Mouse (Mus musculus): ENCODE data around the gene Cops8.

Gene Cops8

DNA sequence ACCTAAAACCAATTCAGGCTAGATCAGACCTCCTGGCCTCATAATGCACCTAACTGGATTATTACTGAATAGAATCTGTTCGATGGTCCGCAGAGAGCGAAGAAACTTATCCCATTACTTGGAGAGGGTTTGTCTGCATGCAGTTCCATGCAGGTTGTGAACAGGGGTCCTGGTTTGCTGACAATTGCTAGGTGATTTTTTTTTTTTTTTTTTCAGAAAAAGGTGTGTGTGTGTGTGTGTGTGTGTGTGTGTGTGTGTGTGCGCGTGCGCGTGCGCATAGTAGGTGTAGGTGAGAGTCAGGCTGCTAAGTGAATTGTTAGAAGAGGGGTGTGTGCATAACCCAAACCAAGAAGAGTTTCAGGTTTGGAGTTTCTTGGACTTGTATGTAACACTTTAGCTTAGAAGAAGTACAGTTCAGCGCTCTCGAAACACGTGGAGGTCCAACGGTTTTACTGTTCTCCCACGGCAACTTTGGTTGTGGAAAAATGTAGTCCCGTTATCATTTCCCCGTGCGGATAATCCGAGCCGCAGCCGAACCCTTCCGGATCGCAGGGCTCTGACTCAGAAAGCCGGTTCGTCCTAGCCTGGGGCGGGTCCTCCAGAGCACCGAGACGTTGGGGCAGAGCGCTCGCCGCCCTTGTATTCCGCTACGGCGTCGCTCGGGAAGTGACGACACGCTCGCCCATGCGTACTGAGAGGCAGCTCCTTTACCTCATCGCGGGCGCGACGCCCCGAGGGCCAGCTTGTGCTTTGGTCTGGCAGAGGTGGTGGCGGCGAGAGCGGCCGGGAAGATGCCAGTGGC is at the start of gene Cops8:
TSS of gene Cops8 (plus strand) at position 223 of the 802 bp plus-strand sequence.
- DNase-seq (ENCODE audit: low spot score in 2 of 2): peak; percentile 92 to 98

DNA sequence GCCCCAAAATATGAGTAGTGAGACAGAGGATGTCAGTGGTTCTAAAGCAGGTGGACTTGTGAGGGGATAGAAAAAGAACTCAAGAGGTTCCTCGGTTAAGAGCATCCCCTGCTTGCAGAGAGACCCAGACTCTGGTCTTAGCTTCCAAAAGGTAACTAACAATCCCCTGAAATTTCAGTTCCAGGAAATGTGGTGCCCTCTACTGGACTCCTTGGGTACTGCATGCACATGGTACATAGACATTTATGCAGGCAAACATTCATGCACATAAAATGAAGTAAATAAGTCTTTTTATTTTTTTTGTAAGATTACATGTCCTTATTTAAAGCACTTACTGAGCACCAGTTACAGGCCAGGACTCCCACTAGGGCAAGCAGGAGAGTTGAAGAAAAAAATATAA is 45.6 kb upstream of the Cops8 start:
- DNase-seq (ENCODE audit: low spot score in 2 of 2): no peak

DNA sequence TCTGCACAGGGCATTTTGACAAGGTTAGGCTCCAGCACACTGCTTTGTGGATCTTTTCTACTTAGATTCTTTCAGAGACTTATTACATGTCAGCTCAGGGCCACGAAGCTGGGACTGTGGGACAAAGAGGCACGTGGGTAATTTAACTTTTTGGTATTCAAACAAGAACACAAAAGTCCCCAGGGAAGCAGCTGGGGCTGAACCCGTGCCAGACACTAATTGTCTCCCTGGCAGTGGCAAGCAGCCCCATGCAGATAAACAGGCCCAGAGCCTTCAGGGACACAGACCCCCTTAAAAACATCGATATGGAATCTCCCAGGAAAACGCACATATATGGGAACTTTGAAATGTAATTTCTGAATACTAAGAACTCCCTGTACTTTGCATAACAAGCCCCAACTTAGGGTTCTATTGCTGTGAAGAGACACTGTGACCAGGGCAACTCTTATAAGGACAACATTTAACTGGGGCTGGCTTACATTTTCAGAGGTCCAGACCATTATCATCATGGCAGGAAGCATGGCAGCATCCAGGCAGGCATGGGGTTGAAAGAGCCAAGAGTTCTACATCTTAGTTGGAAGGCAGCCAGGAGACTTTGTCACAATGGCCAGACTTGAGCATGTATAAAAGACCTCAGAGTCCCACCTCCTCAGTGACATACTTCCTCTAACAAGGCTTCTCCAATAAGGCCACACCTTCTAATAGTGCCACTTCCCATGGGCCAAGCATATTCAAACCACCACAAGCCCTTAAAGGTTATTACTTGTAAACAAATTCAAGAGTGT is 41.6 kb upstream of the Cops8 start:
- peak in 1 of 2 experiments; percentile 18 for DNase-seq (ENCODE audit: low spot score in 2 of 2)

DNA sequence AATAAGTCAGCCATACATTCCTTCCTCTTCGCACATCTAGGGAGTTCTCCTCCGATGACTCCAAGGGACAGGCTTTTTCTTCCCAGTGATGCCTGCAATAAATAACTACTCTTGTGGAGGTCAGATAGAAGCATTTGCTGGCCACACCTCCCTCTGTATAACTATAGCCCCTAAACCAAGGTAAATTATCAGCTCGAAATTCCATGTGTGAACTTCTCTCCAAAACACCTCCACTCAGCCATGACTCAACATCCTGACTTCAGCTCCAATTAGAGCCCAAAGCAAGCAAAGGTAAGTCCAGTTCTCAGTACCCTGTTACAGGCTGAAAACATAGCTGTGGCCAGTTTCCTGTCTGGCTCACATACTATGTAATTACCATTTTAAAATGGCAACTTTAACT is 38.8 kb upstream of the Cops8 start:
- DNase-seq (ENCODE audit: low spot score in 2 of 2): no peak

DNA sequence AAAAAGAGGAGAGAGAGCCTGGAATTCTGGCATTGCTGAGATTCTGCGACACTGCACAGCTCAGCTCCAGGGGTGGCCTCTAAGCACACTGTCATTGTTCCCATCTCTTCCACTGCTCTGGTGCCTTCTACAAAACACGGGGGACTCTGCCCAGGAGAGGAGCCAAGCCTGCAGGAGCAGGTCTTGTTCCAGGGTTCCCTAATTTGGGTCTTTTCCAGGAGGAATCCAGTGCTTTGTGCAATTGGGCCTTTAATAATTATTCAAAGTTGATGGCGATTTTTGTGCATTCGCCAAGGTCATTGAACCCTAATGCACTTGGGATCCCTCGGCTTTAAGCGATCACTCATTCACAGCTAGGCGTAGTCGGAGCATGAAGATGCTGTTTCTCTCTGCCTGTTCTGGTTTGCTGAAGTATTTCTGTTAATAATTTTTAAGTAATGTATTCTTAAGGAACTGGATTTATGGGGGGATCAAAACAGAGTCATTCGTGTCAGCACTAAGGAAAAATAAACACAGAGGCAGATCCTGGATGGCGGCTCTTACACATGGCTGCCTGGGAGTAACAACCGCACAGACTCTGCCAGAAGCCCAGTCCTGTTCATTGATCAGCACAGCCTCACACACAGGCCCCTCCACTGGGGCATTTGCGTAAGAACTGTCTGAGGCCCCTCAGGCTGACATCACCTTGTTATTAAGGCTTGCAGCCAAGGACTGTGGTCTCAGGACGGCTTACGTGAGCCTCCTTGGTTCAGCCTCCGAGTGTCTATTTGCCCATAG is 35.9 kb upstream of the Cops8 start:
- DNase-seq (ENCODE audit: low spot score in 2 of 2): no peak

DNA sequence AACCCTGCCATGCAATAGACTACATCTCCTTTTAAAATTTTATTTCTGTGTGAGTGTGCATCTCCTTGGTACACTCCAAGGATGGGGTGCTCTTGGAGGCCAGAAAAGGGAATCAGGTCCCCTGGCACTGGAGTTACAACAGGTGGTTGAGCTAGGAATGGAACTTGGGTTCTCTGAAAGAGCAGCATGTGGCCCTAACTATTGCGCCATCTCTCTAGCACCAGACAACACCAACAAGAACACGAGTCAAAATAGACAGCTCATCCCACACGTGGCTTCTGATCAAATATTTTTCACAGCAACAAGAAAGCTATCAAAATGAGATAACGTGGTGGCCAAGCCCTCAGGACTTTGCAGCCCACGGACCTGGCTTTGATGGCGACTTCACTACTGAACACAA is 28.9 kb upstream of the Cops8 start:
- no peak for DNase-seq (ENCODE audit: low spot score in 2 of 2)

DNA sequence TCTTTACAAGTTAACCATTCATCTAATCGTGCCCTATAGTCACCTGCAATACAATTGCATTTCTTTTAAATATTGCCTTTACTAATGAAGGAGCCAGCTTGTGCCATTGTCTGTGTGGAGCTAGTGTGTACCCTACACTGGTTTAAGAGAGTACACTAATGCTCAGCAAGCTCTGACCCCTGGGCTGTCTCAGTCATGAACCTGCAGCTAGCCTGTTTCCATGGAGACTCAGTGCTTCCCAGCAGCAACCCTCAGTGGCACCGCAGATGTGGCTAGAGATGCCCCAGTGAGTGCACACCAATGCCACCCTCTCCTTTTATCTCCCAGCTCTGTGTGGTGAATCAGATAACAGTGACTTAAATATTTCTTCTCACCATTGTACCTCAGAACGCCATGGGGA is 27.9 kb upstream of the Cops8 start:
- no peak for DNase-seq (ENCODE audit: low spot score in 2 of 2)

DNA sequence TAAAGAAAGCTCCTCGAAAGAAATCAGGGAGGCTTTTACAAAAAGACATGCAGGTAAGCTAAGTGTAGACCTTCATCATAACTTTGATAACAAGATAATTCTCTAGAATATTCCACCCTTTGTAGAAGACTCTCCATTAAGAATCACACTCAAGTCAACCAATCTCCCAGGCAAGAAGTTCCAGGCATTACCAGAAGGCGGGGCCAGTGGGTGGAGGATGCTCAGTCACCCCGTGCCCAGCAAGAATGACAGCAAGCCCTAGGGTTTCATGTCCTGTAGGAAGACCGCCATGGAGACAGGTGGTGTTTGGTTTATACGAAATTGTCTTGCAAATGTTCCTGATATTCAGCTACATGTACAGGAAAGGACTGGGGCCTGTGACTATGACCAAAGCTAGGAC is 25.4 kb upstream of the Cops8 start:
- DNase-seq (ENCODE audit: low spot score in 2 of 2): no peak

DNA sequence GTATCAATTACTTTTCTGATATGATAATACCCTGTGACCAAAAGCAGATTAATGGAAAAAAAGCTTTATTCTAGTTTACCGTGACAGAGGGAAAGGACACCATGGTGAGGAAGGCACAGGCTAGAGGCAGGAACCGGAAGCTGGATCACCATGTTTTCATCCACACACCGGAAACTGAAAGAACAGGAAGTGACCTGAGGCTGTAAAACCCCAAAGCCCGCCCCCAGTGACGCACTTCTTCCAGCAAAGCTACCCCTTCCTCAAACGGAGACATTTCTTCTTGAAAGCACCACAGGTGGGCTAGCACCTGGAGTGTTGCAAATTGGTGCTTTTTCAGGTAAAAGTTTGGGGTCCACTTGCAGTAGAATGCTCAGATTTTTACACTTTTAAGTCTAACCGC is 20.1 kb upstream of the Cops8 start:
- DNase-seq (ENCODE audit: low spot score in 2 of 2): no peak

DNA sequence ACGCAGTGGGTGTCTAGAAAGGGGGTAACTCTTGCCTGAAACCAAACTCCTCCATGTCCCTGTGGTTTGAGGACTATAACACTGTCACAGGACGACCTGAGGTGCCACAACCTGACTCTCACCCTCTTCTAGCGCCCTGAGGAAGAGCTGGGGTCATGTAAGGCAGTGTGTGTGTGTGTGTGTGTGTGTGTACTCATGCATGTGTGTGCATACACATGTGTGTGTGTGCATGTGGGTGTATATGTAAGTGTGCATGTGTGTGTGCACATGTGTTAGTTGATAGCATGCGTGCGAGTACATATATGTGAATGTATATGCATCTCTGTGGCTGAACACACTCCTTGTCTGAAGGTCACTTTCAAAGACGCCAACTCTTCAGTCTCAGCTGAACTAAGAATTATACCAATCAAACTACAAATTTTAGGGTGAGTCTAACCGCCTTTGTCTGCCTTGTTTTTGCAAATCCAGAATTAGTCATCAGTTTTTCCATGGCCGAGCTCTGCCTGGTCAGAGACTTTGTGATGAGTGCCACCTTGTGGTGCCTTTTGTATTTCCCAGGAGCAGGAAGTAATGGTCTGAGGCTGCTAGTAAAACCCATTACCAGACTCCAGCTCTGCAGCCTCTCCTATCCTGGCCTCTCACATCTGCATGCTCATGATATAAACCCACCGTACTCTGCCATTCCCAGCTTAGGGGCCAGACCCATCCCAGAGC is 14.6 kb upstream of the Cops8 start:
- DNase-seq (ENCODE audit: low spot score in 2 of 2): peak; percentile 37 to 85

DNA sequence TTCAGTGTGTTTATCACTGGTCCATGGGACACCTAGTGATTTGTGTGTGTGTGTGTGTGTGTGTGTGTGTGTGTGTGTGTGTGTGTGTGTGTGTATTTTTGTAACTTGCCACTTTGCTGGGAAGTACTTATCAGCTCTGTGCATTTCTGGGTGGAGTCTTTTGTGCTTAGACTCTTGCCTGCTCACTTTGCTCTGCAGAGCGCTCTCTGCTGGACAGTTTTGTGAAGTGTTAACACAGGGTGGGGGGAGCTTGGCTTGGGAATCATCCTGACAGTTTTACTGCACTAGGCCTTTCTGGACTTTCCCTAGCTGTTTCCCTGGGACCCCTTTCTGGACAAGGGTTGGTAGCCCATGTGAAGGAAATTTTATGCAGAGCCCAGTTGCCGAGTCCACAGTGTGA is 12.0 kb upstream of the Cops8 start:
- peak in 1 of 2 experiments; percentile 45 for DNase-seq (ENCODE audit: low spot score in 2 of 2)

DNA sequence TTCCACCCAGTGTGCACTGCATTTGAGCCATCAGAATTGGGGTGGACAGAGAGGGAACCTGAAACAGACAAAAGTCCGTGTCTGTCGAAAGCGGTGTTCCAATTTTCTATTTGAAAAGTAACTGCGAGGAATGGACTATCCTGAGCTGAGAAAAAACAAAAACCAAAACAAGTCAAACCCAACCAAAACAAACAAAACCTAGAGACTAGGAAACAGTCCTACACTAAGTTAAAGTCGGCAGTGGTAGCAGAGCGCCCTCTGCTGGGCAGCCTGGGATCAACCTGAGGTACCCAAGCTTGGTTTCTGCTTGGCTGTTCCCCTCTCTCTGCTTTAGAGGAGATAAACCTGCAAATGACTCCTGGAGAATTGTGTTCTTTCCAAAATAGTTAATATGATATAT is 10.0 kb upstream of the Cops8 start:
- DNase-seq (ENCODE audit: low spot score in 2 of 2): peak; percentile 31 to 77

DNA sequence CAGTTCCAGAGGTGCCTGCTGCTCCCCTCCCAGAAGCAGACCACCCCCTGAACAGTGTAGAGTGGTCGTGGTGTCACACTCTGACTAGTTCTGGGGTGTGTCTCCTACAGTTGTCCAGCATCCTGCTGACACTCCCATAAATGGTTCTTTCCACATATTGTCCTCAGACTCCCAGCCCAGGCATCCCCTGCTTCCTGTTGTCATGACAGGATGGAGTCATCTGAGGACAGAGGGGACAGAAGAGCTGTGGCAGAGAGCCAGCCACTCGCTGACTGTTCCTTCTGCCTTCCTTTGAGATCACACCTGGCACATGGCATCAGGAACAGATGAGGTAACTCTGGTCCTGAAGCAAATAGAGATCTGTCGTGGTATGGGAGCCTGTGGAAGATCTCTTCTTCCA is 3.6 kb upstream of the Cops8 start:
- no peak for DNase-seq (ENCODE audit: low spot score in 2 of 2)

DNA sequence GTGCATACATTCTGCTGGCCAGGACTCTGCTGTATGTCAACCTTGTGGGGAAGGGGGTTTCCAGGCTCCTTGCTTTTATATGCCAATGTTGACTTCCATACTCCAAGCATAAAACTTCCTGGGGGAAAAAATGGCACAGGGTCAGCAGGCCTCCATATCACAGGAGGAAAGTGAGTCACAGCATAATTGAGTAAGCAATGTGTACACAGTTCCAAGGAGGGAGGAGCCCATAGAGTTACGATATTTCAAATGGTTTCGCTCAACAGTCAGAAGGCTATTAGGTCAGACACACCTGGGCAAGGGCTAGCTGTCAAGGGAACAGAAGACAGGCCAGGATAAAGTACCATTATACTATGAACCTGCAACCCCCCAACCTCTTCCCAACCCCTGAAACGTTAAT is 1.7 kb upstream of the Cops8 start:
- no peak for DNase-seq (ENCODE audit: low spot score in 2 of 2)

DNA sequence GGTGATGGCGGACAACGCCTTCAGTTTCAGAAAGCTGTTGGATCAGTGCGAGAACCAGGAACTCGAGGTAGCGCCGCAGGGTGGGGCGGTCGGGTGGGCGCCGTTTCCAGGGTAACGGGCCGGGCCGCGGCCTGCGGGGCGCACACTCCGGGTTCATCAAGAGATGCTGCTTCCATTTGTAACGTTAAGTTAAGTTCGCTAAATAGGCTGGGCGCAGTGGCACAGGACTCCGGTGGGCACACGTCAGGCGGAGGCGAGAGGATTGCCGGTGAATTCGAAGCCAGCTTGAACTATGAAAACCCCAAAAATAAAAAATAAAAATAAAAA is 743 bp downstream of the Cops8 start:
- DNase-seq (ENCODE audit: low spot score in 2 of 2): no peak

DNA sequence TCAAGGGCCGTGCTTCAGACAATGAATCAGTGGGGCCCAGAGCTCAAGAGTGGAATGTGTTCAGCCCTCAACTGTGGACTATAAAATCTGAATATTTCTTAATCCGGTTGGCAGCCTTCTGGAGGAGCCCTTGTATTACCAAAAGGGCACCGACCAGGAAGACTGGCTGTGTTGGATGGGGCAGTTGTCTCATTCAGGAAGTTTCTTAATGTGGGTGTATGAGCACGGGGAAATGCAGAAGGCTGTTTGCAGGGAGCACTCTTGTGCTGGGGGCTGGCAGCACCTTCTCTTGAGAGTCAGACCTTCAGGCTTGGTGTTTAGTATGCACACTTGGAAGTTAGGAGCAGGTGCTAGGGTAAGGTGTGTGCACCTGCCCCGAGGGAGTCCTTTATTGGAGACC is 6.6 kb downstream of the Cops8 start:
- DNase-seq (ENCODE audit: low spot score in 2 of 2): no peak

DNA sequence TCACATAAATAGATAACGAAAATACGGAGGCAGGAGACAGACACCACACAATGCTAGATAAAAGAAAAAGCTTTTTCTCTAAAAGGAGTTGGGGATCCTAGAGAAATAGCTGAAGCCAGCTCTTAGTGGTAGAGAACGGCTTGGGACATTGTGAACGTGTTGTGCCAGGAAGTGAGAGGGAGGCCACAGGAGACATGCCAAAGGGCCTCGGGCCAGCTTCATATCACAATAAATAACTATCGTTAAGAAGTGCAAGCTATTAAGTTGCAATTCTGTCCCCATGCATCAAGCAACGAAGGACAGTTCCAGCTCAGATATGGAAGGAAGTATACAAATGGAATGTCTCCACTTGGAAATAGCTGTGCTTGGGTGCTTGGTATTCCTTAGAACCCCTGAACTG is 14.5 kb downstream of the Cops8 start:
- no peak for DNase-seq (ENCODE audit: low spot score in 2 of 2)

DNA sequence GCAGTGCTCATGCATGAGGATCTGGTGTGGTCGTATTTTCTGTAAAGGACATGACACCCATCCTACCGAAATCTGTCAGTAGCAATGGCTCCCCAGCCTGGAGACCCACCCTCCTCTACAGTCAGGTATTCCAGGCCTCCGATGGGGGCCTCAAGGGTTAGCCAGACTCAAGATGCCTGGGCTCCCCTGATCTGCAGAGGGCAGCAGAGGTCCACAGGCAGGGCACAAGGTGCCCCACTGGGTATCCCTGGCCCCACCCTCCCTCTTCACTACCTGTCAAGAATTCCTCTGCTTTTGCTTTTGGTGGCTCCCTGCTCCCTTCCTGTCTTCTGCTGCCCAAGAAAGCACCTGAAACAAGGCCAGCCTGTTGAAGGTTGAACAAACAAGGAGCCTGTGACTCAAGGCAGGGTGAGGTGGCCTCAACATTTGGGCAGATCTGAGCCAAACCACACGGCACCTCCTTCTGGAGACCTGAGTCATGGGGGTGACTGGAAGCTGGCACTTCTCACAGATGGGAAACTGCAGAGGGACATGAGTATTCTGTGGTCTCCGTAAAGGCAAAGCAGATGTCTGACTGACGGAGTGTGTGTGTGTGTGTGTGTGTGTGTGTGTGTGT is 30.7 kb downstream of the Cops8 start:
- no peak for DNase-seq (ENCODE audit: low spot score in 2 of 2)

DNA sequence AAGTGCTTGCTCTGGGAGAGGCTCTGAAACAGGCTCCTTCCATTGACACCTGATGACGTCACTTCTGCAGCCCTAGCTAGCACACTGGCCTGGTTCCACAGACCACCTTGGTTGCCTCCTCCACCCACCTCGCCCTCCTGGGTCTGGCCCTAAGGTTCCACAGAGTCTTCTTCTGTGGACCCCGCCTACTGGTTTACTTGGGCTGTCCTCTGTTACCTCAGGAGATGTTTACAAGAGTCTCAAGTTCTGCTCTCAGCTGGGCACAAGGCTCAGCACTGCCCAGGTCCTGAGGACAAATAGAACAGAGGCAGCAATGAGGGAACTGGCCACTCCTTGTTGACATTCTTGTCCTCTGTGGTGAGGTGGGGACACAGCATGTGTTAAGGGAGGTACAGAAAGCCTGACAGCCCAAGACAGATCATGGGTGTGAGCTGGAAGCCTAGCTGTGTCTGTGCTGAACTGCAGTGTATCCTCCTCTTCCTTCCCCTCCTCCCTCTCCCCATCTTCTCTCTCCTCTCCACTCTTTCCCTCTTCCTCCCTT is 31.5 kb downstream of the Cops8 start:
- no peak for DNase-seq (ENCODE audit: low spot score in 2 of 2)

DNA sequence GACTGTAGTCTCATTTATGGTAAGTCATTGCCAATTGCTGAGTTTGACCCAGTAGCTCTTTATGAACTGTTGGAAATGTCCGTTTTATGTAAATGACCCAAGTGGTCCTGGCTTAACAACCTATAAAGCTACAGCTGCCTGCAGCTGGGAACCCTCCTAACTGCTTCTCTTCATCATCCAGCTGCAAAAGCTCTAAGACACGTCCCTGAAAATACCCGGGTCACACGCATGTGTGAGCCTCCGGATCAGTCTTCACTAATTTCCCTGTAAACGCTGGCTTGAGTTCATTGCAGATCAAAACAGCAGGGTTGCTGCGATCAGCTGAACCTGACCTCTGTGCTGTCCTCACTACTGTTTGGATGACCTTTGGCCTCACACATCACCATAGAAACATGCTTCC is 35.6 kb downstream of the Cops8 start:
- no peak for DNase-seq (ENCODE audit: low spot score in 2 of 2)

DNA sequence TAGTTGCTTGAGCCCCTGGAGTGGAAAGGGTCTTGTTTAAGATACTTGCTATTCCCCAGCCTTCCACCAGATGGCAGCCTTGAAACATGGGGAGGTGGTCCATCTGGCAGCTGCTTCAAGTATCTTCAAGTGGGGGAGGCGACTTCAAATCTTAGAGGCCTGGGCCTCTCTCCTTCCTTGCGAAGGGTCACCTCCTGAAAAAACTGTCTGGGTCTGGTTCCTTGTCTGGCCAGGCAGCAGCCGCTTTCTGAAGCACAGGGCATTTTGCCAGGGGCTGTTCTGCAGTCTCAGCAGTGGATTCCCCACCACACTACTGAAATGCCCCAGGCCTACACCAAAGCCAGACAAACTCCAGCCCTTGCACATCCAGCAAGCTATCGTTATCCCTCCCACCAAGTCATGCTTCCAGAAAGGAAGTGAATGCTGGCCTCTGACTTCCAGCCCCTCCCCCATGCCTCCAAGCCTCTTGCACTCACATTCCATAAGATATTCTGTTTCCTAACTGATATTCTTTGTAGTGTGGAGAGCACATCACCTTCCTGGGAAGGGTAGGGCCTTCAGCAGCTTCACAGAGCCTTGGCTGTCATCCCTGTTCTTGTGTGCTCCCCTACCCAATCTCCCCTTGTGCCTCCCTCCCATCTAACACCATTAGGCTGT is 48.1 kb downstream of the Cops8 start:
- DNase-seq (ENCODE audit: low spot score in 2 of 2): peak; percentile 76 to 77

Data from frontal cortex, postnatal 10 days (tissue).